Mouse (Mus musculus): ENCODE results near the gene Tubg2.

The Tubg2 gene

DNA sequence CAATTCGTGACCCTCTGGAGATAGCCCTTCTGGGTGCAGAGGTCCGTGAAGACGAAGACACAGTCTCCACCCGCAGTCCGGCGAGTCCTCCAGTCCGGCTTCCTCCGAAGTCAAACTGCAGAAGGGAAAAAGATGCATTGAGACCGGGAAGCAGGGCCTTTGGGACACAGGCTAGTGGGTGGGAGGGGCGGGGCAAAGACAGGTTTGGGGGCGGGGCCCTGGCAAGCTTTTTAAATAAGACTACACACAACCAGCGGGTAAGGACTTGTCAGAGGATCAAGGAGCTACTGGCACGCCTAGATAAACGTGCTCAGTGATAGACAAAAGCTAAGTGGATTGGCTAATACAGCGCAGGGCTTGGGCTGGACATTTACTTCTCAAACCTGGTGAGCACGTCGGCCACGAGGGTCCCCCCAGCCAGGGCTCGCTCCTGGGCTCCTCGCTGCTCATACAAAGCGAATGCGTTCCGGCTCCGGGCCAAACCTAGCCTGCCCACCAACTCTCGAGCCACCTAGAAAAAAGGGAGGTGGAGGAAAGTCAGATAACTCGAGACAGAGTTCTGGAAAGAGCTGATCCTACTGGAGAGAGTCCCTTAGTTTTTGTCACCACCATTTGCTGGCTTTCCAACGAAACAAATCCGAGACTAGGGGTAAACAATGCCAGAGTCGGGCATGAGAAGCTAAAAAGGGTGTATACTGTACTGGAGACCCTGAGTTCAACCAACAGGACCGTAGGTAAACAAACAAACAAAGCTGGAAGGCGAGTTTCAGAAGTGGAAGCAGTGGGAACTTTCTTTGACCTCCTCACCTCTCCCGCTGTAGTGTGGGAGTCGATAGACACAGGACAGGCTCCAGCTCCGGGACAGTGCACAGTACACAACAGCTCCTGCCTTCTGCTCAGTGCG, 9.2 kb downstream of the Tubg2 start:
- DNase-seq (ENCODE audit: low spot score), result no peak

DNA sequence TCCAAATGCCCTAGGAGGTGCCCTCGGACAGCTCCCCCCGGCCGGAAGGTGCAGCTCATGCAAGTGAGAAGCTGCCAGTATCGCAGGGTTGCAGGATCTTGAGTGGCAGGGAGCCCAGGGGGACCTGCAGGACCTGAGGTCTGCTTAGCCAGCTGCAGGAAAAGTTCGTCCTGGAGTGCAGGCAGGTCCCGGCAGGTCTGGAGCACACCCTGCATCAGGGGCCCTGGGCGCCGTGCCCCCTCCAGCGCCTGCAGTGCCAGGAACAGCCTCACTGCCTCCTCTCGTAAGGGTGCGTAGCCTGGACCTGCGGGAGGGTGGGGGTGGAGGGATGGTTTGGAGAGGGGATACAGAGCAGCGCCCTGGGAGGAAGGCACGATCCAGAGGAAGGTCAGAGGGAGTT, 10.7 kb downstream of the Tubg2 start:
- no peak for DNase-seq (ENCODE audit: low spot score)

DNA sequence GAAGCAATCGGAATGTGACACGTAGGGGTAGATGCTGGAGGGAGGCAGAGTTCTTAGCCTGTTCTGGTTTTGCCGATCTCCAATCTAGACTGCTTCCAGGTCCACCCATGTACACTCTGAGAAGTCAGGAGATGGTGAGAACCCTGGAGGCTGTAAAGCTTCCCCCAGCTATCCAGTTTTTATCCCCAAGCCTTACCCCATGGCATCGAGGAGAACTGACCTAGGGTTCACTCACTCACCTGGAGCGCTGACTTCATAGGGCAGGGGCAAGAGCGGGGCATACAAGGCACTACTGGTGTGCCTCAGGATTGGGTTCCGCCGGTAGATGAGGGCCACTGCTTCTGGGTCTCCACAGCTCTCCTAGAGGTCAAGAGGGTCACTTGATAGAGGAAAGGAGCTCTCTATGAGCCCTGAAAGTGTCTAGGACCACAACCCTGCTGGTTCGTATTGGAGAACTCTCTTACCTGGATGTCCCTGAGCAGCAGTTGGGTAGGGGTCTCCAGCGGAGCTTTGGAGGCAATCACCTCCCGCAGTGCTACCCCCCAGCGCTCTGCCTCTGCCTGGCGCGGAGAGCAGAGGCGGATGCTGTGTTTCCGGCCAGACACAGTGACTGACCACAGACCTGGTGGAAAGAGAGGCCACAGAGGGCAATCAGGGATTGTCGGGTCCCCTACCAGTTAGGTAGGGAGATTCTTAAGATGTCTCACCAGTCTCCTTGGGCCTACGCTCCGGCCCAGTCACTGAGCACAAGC, 11.7 kb downstream of the Tubg2 start:
- no peak for DNase-seq (ENCODE audit: low spot score)

DNA sequence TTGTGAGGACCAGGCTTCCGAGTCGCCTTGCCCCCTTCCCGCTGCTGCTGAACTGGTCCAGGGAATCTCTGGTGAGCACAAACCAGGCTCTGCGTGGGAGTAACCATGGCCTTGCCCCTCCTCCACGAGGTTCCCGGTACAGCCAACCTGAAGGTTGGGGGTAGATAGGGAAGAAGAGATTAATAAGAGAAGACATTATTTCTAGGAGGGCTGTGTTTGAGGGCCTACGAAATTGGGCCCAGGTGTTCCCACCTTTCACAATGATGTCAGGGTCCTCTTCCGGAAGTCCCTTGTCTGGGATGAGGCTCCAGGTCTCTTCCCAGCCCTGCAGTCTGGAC, 12.2 kb downstream of the Tubg2 start:
- DNase-seq (ENCODE audit: low spot score), result no peak

DNA sequence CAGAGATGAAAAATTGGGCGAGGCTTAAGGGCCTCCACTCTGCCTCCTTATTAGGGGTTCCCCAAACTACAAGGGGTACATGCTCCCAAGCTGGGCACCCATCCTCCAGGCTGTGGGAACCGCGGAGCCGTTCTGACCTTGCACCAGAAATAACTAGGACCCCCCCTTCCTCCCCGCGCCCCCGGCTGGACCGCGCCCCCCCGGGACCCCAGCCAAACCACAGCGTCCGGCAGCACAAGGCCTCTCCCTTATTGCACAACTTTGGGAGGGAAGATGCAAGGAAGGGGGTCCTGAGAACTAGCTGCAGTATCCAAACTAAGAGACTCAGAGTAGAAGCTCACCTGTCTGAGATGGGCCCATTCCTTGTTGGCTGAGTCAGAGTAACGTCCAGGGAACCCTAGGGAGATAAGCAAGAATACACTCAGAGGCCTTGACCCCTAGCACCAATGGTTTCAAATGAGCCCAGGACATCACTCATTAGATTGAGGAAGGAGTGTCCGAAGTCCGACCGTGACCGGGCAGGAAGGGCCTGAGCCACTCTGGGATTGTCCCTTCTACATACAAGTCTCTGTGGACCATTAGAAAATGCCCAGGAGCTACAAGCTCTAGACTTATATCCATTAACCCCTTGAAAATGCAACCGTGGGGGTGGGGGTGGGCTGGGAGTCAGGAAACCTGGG, 12.7 kb downstream of the Tubg2 start:
- DNase-seq (ENCODE audit: low spot score), result no peak

DNA sequence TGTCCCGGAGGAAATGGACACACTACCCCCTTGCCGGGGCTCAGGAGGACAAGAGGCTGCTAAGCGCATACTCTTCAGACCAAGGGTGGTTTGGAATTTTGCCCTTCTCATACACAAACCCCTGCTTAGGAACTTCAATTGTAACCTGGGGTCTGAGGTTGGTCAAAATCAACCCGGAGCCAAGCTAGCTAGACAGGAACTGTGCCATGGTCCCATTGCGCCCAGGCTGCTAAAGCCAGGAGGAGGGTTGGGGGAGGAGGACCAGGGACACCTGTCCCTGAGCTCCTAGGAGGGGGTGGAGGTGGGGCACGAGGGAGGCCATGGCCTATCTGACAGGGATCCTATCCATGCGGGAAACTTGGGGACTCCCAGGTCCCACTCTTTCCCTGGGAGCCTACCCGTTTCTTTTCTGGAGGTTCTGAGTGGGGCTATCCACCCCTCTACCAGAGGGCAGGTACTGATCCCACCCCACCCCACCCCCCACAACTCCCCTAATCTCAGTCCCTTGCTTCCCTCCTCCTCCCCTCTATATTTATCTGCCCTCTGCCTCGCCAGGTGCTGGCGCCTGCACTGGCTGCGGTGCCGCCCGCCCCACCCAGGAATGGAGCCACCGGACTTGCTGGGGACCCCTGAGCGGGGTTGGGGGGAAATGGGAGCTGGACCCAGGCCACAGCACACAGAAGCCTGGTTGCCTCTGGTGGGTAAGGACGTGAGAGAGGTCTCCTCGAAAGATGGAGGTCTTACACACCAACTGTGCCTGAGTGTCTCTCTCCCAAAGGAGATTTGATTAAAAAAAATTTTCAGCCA, 13.8 kb downstream of the Tubg2 start:
- DNase-seq (ENCODE audit: low spot score), result no peak

DNA sequence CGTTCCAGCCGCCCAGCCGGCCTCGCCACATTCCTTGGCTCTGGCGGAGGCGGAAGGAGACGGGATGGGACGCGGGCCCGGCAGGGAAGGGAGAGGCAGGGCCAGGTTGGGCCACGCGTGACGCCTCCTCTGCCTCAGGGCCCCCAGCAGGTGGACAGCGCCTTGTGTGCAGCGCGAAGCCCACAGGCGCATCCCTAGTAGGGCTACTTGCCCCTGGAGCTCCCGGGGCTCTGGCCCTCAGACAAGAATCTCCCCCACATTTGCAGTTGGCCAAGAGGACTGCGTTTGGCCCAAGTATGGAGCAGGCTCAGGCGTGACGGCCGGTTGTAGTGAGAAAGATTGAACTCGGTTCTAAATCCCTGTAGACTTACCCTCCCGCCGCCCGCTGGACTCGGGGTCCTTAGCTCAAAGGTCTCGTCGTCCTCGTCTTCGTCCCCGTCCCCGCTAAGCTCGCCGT, 14.7 kb downstream of the Tubg2 start, which contains the start of gene Cntnap1:
TSS of gene Cntnap1 (plus strand) at position 170 of the 457 bp plus-strand sequence.
- peak; percentile 38 for DNase-seq (ENCODE audit: low spot score)

DNA sequence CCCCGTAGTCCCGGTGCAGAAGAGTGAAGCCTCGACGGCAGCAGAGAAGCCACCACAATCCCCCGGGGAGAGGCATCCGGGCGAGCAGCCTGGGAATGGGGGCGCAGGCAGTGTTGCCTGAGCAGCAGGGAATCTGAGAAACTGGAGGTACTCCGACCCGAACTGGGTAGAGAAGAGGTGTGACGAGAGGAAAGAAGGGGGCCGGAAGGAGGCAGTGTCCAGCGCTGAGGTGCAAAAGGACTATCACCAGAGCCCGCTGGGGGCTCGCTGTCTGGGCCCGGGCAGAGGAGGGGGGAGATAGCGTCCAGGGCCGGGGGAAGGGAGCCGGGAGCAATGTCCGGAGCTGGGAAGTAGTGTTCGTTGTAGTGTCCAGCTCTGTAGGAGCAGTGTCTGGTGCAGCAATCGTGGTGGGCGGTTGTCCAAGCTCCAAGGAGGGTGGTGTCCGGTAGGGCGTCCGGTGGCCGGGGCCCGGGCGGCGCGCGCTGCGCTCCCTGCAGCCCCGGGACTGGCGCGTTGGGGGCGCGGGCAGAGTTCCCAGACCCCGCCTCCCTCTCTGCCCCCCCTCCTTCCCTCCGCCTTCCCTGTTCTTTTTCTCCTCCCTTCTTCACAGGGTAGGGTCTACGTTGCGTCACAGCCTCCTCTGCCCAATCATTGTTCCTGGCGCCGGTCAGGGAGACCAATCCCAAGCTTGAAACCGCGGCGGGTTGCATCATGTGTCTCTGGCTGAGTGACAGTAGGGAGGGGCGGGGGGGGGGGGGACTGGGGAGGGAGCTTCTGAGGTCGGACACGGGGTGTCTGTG, 15.3 kb downstream of the Tubg2 start, which contains the start of gene Plekhh3:
TSS of gene Plekhh3 (minus strand) at position 541 of the 800 bp plus-strand sequence.
- DNase-seq (ENCODE audit: low spot score), result peak; percentile 99

DNA sequence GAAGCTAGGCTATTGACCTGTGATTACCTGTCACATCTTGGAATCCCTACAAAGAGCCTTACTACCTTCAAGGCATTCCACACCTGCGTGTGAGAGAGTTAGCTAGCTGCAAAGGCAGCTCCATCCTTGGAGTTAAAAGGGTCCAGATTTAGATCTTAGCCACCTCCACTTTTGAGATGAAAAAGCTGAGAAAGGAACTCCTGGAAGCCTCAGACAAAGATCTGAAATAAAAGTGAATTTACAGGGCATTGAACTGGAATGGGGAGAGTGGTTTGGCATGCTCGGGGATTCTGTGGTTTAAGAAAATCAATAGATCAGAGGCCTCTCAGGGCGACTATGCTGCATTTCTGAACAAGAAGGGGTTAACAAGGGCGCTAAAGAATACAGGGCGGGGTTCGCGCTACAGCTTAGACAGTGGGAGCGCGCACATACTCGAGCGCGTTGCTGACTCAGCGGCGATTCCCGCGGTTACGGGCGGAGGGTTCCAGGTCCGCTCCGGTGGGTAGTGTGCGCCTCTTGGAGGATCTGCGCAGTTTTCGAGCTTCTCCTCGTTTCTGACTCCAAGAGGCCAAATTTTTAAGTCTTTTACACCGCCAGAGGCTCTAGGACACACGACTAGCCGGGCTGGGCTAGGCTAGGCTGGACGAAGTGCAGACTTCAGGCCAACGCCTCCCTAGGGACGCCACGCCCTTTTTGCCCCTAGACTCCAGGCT, 16.2 kb downstream of the Tubg2 start:
- DNase-seq (ENCODE audit: low spot score), result peak; percentile 90

DNA sequence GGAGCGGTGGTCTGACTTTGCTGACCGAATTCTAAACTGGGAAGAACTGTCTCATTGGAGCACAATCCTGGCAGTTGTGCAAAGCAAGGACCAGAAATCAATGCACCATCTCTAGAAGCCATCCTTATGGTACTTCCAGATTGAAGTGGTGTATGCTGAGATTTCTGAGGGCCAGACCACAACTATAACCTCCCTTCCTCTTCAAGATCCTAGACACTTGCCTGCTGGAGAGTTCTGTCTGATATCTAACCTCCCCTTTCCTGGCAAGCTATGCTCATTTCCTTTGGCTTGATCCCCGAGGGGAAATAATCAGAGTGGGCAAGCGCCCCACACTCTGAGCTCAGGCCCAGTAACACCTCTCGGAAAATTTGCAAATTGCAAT, 16.7 kb downstream of the Tubg2 start:
- no peak for DNase-seq (ENCODE audit: low spot score)

DNA sequence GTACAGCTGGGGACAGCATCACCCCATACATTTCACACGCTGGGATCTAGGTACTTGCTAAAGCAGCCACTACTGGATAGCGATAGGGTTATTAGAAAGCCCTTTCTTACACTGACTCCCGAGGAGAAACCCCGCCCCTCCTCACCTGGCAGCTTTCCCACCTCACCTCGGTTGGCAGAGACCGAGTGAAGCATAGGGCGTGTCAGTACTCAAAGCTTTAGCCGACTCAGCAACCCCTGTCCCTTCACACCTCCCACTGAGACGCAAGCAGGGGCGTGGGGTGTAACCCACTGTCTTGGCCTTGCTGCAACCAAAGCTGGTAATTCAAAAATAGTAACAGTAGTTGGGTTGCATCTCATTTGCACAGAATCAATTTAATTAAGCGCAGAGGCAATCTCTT, 17.4 kb downstream of the Tubg2 start:
- DNase-seq (ENCODE audit: low spot score), result no peak

DNA sequence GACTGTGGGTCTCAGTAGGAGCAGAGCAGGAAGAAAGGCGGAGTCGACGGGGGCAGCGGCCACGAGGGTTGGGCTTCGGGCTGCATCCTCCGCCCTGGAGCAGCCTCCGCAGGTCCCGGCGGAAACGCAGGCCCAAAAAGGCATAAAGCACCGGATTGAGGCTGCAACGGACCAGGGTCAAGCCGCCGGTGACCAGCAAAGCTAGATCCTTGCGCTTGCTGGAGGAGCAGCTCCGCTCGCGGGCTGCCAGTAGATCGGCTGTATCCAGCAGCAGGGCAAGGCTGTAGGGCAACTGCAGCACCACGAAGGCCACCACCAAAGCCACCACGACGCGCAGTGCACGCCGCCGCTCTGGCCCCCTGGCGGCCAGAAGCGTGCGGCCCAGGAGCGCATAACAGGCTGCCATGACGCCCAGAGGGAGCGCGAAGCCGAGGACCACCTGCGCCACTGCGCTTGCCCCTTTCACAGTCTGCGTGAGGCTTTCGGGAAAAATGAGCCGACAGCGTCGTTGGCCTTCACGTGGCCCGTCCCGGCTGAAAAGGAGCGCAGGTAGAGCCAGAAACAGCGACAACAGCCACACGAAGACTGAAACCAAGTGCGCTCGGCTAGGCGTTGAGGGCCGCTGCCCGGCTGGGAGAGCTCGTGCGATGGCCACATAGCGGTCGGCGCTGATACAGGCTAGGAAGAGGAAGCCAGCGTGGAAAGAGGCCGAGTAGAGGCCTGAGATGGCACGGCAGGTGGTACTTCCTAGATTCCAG, 18.1 kb downstream of the Tubg2 start:
- peak; percentile 86 for DNase-seq (ENCODE audit: low spot score)

DNA sequence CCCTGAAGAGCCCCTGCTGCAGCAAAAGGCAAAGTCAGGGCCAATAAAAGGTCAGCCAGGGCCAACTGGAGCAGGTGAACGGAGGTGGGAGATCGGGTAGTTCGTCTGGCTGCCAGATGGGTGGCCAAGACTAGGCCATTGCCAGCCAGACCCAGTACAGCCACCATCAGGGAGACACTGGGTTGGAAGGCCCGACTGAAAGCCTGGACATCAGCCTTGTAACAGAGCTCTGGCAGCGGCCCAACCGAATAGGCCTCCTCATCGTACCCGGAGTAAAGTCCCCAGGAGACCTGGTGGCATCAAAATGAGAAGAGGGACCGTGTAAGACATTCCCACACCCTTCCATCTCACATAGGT, 18.7 kb downstream of the Tubg2 start:
- DNase-seq (ENCODE audit: low spot score), result no peak

DNA sequence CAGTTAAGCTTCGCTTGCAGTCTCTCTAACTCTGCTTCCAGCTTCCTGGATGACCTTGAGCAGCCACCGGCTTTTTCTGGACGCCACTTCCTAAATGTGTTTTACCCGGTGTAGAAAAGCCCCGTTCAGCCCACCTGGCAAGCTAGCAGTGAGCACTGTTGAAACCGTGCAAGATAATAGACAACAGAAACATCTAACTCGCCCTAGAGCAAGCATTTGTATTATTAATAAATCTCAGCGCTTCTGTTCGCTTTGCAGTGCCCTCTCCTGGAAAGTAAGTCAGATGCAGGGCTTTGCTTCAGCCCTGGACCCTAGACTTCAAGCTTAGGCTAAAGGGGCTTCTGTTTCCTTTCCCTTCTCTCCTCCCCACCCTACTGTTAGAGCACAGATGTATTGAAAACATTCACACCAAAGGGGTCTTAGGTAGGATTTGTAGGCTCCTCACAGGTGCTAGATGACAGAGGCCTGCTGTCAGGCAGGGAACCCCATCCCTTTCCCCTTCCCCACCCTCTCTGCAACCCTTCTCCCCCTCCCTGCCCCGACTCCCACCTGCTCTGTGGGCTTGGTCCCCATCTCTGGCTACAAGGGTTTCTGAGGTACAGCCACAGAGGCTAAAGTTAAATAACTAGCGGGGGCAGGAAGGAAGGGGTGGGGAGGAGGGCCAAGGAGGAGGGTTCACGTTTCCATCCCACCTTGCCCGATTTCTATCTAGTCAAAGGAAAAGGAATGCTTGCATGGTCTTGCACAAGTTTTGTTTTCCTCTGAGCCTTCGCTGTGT, 19.3 kb downstream of the Tubg2 start, which contains the start of gene Ccr10:
TSS of gene Ccr10 (minus strand) at position 593 of the 778 bp plus-strand sequence.
- DNase-seq (ENCODE audit: low spot score), result peak; percentile 43

DNA sequence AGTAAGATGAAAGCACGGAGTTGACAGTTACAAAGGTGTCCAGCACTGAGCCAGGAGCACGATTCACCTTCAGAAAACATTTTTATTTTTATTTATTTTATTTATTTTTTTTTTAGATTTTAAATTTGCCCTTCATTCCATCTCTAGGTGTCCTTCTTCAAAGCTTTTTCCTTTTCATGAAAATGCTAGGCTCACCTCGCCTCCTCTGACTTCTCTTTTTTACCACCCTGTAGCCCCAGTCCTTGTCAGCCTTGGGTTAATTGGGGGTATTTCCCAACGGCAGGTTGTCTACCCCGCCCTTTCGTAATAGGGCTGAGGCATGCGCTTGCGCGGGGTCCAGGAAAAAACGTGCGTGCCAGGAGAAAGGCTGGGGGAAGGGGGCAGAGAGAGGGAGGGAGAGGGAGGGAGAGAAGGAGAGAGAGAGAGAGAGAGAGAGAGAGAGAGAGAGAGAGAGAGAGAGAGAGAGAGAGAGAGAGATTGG, 20.0 kb downstream of the Tubg2 start:
- DNase-seq (ENCODE audit: low spot score), result no peak

DNA sequence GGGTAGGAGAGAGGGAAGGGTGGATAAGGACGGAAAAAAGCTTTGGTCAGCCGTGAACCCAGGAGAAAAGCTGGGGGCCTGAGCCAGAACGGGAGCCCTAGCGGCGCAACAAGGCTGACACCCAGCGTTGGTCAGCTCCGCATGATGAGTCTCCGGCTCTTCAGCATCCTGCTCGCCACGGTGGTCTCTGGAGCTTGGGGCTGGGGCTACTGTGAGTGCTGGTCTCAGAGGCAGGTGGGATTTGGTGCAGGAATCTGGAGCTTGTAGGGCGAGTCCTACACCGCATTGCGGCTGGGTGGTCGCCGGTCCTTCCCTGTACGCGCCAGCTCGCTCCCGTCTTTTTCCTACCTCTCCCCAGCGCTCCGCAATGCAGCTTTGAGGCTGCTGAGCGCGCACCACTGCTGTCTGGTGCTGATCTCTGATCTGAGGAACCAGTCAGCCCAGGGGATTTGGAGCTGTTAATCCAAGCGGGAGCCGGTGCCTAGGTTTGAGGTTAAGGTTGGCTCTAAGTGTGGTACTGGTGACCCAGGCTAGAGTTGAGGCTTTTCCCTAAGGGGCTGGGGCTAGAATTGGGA, 20.5 kb downstream of the Tubg2 start:
- peak; percentile 76 for DNase-seq (ENCODE audit: low spot score)

DNA sequence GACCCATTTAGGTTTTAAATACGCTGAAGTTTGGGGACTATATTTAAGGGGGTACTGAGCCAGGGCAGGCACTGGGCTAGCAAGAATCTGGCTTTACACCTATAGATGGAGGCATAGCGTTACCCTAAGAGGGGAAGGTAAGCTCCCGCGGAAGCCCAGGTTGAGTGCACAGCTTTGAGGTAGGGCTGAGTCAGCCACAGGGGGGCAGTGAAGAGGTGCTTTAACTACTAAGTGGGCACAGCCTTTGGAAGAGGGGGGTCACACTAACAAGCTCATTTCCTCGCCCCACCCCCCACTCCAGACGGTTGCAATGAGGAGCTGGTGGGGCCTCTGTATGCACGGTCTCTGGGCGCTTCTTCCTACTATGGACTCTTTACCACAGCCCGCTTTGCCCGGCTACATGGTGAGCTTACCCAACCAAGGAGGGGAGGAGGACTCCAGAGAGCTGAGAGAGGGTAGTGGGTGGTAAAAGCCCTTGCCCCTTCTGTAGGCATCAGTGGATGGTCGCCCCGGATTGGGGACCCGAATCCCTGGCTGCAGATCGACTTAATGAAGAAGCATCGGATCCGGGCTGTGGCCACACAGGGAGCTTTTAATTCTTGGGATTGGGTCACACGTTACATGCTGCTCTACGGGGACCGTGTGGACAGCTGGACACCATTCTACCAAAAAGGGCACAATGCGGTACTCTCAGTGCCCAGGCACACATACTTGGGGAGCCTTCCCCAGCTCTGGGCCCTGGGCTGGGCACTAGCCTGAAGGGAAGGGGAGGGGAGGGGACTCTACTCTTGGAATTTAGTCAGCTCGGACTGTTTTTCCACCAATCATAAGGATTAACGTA, 21.4 kb downstream of the Tubg2 start:
- peak; percentile 60 for DNase-seq (ENCODE audit: low spot score)
